Mouse (Mus musculus) lung, adult 18-20 months (tissue): ENCODE measurements at regions not wholly inside any gene's neighbourhood (a gene's known extent, or its start where the extent isn't known, plus 50 kb on each side); places are given as distances from the start of the nearest gene placed in this dataset.

Experiments used
- DNase-seq, 2 experiments: peaks; one replicate each; pipeline ENCODE4 v3.0.0; 2022; ENCODE audit warnings: mixed read lengths in 2 of 2

DNA sequence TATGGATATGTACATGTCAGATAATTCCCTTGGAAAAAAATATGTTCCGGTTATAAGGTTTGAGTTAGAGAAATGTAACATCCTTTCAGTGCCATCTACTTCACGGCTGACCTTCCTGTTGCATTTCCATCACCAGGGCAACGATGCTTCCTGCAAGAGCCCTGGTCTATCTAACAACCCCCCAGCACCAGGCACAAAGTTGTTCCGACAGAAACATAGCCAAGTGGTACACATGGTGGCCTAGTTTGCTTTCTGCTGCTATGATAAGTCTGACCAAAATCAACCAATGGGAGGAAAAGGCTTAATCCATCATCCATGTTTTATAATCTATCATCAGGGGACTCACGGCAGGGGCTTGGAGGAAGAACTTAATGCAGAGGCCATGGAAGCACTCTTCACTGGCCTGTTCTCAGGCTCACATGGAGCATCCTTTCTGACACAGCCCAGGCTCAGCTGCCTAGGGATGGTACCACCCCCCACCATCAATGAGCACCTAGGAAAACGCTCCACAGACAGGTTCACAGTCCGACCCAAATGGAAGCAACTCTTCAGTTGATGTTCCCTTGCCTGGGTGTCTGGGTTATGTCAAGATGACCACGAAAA, 372.2 kb downstream of the Cbln4 start:
- no peak for DNase-seq

- DNase-seq = no peak
These were observed 374.2 kb downstream of the Cbln4 start for GRCm38 (mm10) chr2:171668791-171669645.

DNA sequence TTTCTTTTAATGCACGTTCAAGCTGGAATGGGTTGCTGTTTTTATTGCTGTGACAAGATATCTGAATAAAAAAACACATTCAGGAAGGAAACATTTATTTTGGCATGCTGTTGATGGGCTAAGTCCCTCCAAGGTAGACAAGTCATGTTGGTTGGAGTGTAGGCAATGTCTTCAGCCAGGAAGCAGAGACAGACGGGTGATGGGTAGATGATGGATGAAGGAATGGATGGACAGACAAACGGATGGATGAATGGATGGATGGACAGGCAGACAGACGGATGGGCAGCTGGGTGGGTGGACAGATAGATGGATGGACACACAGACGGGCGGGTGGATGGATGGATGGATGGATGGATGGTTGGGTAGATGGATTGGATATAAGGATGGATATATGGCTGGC, 380.7 kb downstream of the Cbln4 start:
- no peak for DNase-seq

DNA sequence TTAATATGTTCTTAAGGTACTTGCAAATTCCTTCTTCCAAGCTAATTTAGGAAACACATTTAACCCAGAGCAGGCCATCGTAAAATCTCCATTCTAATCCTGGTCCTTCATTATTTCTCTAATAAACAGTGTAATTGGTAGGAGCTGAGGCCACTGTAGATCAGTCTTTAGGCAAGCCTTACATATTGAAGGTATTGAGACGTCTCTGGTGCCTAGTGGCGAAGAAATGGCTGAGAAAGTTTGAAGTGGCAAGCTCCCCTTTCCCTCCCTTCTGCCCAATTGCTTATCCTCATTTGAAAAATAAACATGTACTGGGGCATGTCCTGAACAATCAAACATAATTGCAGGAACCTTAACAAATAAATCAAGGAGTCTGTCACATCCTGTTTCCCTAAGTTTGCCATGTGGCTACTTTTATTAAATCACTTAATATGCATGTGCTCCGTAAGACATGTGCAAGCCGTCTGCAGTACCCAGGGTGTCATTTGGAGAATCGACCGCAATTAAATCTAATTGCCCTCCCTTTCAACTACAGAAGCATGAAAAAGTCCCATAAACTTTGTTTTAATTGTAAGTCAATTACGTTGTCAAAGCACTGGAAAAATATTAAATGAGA, 381.3 kb downstream of the Cbln4 start:
- DNase-seq = no peak

- DNase-seq = no peak
These were observed 386.1 kb downstream of the Cbln4 start for GRCm38 (mm10) chr2:171657125-171657524.

DNA sequence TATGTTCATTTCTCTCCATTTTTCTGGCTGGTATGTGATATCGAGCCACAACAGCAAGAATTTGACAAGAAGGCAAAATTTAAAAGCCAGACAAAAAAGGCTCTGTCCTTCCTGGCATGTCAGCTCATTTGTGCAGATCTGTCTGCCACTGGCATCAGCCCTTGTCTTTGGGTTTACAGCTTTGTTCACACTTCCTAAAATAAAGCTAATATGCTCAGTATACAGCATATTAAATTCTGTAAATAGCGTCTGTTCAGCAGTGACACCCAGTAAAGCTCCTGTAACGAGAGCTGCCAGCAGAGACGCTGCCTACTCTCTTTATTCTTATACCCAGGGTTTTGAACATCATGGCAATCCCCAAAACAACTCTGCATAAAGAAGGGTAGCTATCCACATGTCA, 401.5 kb downstream of the Cbln4 start:
- no peak for DNase-seq

- DNase-seq = no peak
These were observed 402.8 kb downstream of the Cbln4 start for GRCm38 (mm10) chr2:171640478-171640877.

- no peak for DNase-seq
These were observed 404.3 kb downstream of the Cbln4 start for GRCm38 (mm10) chr2:171638931-171639330.

- DNase-seq = no peak
These were observed 406.4 kb downstream of the Cbln4 start for GRCm38 (mm10) chr2:171636837-171637236.

DNA sequence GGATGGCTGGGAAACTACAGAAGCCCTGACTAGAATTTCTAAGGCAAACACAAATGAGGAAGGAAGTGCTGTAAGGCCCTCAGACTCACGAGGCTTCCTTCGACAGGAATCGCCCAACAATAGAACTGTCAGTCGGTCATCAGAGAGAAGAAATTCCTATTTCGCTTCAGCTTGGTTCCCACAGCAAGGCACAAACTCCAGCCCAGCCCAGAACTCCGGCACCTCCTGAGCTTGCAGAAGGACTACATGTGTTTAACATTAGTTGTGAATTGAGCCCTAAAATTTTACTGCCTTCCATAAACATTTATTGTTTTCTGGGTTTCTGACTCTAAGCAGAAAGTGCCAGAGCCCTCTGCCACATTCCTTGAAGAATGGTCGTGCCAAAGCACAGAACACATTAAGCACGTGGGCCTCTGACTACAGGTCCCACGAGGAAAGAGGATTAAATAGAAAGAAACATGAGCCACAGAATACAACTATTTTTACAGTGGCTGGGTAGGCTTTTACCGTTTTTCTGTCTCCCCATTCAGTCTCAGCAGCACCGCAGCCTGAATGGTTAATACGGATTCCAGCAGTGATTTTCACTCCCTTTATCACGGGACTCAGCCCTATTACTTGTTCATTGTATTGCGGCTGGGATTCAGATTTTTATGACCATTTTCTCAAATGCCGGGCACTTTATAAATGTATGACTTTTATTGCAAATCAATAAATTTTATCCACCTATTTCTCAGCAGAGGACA, 409.7 kb downstream of the Cbln4 start:
- peak; percentile 28 to 36 for DNase-seq

DNA sequence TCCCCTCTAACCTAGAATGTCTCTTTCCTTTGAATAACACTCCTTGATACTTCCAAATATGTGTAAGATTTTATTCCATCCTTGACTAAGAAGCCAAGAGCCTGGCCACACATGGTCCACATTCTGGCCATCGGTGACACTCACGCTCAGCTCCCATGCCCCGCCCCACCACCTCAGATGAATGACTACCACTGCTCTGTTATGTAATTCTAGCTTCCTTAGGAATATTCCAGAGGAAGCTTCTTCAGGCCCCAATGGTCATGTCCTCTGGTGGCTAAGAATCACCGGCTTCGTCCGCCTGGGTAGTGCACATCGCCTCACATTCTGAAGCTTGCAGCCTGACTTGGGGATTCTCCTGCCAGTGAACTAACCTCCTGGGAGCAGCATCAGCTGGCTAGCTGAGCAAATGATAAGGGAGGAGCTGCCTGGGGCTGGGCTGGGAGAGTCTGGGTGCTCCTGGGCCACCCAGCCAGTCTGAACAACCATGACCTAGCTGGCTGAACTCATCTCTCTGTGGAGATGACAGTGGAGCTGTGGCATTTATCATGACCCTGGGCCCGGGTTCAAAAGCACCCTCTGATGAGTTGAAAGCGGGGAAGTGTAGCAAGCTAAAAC, 413.1 kb downstream of the Cbln4 start:
- DNase-seq = no peak

DNA sequence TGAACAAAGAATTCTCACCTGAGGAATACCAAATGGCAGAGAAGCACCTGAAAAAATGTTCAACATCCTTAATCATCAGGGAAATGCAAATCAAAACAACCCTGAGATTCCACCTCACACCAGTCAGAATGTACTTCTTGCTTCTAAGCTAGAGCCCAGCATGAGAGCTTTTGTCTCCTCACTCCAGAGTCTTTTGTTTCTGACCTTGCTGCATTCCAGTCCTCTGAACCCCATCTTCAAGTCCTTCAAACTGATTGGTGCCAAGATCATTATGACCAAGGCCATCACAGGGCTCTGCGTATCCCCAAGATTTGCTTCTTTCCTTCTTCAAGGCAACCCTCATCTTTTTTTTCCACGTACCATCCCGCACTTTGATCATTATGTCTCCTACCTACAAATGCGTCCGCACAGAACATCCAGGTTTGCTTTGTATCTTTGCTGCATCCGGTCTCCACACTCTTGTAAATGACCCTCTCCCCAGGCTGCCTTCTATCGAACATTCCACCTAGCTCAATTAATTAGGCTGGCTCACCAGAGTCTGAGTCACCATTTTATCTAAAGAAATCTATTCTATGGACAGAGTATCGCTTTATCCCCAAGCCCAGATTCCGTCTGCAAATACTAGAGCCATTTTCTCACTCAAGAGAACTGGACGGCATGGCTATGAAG, 414.9 kb downstream of the Cbln4 start:
- DNase-seq = no peak

- no peak for DNase-seq
These were observed 422.6 kb downstream of the Cbln4 start for GRCm38 (mm10) chr2:171620668-171621067.

DNA sequence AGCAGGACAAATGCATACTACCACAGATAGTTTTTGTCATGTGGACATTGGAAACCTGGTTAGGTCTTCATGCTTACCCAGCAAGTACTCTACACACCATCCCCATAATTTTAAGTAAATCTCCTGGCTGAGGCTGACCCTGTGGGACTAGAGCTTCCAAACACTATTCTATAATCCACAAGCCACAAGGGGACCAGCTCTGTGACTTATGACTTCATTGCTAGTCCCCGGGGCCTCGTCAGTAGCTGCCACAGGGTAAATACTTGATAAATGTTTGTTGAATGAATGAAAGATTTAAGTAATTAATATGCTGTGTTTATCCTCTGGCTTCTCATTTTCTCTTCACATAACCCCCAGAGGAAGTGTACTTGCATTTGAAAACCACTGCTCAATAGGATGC, 423.0 kb downstream of the Cbln4 start:
- no peak for DNase-seq

GRCm38 (mm10) chr2:171618771-171619170, 424.5 kb downstream of the Cbln4 start:
- no peak for DNase-seq

GRCm38 (mm10) chr2:171618333-171618732, 424.9 kb downstream of the Cbln4 start:
- peak in 1 of 2 experiments; percentile 29 for DNase-seq

DNA sequence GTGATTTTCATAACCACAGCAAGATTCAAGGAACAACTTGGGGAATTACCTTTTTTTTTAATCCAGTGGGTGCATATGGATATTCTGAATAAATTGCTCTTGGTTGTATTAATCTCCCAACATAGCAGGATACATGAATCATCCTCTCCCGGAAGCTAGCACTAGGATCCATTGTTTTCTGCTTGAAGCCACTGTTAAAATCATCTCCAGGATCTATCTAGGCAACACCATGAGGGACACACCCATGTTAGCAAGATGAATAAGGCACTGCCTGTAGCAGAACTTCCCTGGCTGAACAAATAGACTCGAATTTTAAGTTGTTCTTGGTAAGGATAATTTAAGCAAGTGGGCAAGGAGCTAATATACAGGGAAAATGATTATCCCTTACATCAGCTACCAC, 427.8 kb downstream of the Cbln4 start:
- no peak for DNase-seq

- no peak for DNase-seq
These were observed 438.2 kb downstream of the Cbln4 start for GRCm38 (mm10) chr2:171605064-171605463.

- no peak for DNase-seq
These were observed 448.0 kb downstream of the Cbln4 start for GRCm38 (mm10) chr2:171595240-171595639.

DNA sequence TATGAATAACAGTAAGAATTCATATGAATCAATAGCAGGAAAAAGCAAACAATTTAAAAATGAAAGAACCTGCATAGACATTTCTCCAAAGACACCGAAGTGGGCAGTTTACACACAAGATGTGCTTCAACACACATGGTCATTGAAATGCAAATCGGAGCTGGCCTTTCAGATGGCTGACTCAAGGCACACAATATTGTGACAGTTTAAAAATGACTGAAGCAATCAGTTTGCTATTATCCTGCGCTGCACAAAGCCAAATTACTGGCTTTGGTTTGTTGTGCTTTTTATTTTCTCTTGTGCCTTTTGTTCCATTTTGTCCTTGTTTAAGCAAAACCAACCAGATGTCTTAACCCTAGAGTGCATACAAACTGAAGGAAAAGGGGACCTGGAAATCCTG, 449.4 kb downstream of the Cbln4 start:
- DNase-seq = no peak

GRCm38 (mm10) chr2:171592315-171592714, 451.0 kb downstream of the Cbln4 start:
- DNase-seq = no peak

GRCm38 (mm10) chr2:171588158-171588557, 455.1 kb downstream of the Cbln4 start:
- DNase-seq = no peak
